Mouse (Mus musculus) forebrain, embryonic 14.5 days (tissue): ENCODE data around the gene Tbata. TPM values are rescaled to one million over a fixed set of nuclear protein-coding genes. Genes with fewer than 3 reads are reported as not detected.
A peak's percentile ranks its signal among the peaks of the same experiment; 100 is the strongest.

ENCODE experiments used
- ATAC-seq: fragments of 200-750 bp; cut with Nextera tagmentation; 2 replicates; pipeline ENCODE4 v1.8.0; 2017; ENCODE audit warnings: mild to moderate bottlenecking, moderate library complexity
- DNase-seq: peaks from one replicate; pipeline ENCODE4 v3.0.0-alpha.2; 2015; ENCODE audit warnings: low spot score
- H3K27ac ChIP-seq: fragments of 300-500 bp; sonication (generic); 2 replicates; pipeline ENCODE4 v1.5.1; 2014; ENCODE audit warnings: low read depth, mild to moderate bottlenecking, control low read depth, low read length, moderate library complexity
- H3K27me3 ChIP-seq: fragments of 300-500 bp; sonication (generic); replicated peaks from 2 replicates; pipeline ENCODE4 v1.6.1; 2014; ENCODE audit warnings: low read length, control low read depth, mixed read lengths; ENCODE audit not compliant: control insufficient read depth, insufficient read depth
- H3K36me3 ChIP-seq: fragments of 300-500 bp; sonication (generic); 2 replicates; pipeline ENCODE4 v1.6.1; 2014; ENCODE audit warnings: low read length, control low read depth; ENCODE audit not compliant: control insufficient read depth, insufficient read depth
- H3K4me1 ChIP-seq: fragments of 300-500 bp; sonication (generic); 2 replicates; pipeline ENCODE4 v1.6.1; 2014; ENCODE audit warnings: antibody characterized with exemption, low read length, control low read depth; ENCODE audit not compliant: control insufficient read depth, insufficient read depth
- H3K4me2 ChIP-seq: fragments of 300-500 bp; sonication (generic); 2 replicates; pipeline ENCODE4 v1.6.1; 2014; ENCODE audit warnings: mild to moderate bottlenecking, control low read depth, low read length
- H3K4me3 ChIP-seq: fragments of 300-500 bp; sonication (generic); 2 replicates; pipeline ENCODE4 v1.5.1; 2014; ENCODE audit warnings: low read depth, low read length, control low read depth
- H3K9ac ChIP-seq: fragments of 300-500 bp; sonication (generic); 2 replicates; pipeline ENCODE4 v1.6.1; 2014; ENCODE audit warnings: mild to moderate bottlenecking, low read length, control low read depth, moderate library complexity
- H3K9me3 ChIP-seq: fragments of 300-500 bp; sonication (generic); replicated peaks from 2 replicates; pipeline ENCODE4 v1.6.1; 2016; ENCODE audit warnings: low read length, control low read depth, mixed read lengths; ENCODE audit not compliant: control insufficient read depth
- WGBS: fragments of 180-500 bp; shearing (Covaris S2); extraction: QIAGEN DNeasy Blood & Tissue Kit; methylation state at CpG from one replicate; pipeline ENCODE4 v1.1.7; 2014; 5-methylcytosine and 5-hydroxymethylcytosine counted together
- polyA plus RNA-seq: library from polyadenylated mRNA; unstranded; fragments of >200 nt; fragmentation: Nextera tagmentation; extraction: Ambion mirVana; gene quantifications from 2 replicates; pipeline ENCODE4 v1.2.1, GENCODE M21; 2014

Gene Tbata
- polyA plus RNA-seq, 1 experiment from 2014 or later, result 2.5 TPM

DNA sequence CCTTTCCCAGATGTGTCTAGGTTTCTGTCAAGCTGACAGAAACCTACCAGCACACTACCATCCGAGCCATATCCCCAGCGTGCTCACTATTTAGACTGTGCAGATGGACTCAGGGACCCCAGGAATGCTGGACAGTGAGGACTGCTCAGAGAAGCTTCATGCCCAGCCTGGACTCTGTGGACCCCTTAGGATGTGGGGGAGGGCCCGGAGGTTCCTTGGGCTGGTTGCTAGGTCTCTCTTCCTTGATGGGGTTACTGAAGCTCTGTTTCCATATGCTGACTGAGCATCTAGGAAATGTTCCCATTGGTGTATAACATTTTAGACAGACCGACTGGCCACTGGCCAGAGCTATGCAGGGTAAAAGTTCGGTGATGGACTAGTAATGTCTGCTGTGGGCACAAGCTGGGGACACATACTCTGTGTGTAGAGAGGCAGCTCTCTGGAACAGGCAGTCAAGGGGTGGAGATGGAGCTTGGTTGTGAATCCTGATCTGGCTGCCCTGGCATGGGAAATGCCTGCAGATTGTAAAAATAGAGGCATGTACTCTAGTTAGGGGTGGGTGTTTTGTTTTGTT is 24.1 kb downstream of the Tbata start:
- no peaks in the 10 kb centered on the region for H3K36me3 ChIP-seq
- H3K4me1 ChIP-seq, result no peaks in the 10 kb centered on the region
- no peak for DNase-seq
- WGBS, result 87% methylated on average over 5 of the region's 5 CpGs
- no peaks in the 10 kb centered on the region for H3K27me3 ChIP-seq
- no peaks in the 10 kb centered on the region for H3K9me3 ChIP-seq
- H3K27ac ChIP-seq, result no peak overlapping the region
- no peak overlapping the region for H3K9ac ChIP-seq
- no peak for ATAC-seq
- H3K4me2 ChIP-seq, result no peak overlapping the region
- no peak overlapping the region for H3K4me3 ChIP-seq

DNA sequence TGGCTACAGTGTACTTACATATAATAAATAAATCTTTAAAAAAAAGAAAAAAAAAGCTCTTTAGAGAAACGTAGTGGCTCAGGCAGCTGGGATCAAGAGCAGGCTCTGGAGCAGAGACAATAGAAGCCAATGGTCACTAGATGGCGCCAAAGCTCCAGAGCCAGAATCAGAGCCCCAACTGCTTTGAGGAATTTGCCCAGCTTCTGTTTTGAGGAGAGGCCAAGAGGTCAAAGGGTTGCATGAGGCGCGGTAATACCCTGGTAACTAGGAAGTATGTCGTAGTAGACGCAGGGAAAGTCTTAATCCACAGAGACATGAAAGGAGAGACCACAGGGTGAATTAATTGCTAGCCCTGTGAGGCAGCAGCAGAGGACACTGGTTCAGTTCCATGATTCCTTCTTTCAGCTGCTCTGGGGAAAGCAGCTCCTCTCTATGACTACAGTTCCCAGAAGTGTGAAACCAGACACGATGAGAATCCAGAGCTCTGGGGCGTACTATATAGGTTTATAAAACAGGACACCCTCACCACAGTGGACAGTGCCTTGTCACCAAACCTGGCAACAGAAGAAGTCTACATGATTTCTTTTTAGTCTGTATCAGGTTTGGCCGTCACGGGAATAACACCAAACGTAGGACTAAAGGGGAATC is 27.9 kb downstream of the Tbata start:
- Histone ChIP-seq H3K36me3 (no peaks in the 10 kb centered on the region), H3K4me3 (no peak overlapping the region), H3K27ac (no peak overlapping the region), H3K9me3 (no peaks in the 10 kb centered on the region), H3K4me1 (no peaks in the 10 kb centered on the region), H3K4me2 (no peak overlapping the region), H3K27me3 (no peaks in the 10 kb centered on the region), H3K9ac (no peak overlapping the region)
- ATAC-seq (peak; percentile 46), DNase-seq (peak; percentile 86)
- WGBS, result 23% methylated on average over 11 of the region's 11 CpGs

DNA sequence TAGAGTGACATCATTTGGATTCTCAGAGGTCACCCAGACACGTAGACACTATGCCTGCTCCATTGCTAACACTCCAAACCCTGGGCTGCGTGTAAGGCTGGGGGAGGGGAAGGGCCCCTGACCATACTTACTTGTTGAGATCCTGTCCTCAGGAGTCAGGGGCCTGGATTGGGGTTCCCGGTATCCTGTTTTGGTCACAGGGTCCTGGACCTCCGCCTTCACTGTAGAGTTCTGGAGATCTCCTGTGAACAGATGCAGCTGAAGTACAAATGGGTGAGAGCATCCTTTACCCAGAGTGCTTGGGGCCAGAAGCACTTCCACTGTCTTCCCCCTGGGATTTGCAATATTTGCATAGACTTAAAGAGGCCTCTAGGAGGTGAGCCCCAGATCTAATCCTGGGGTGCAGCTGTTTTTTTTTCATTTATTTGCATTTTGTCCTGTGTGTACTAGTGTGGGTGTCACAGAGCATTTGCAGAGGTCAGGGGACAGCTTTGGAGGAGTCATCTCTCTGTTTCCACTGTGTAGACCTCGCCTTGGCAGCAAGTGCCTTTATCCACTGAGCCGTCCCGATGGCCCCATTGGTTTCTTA is 28.6 kb downstream of the Tbata start:
- no peak overlapping the region for H3K9ac ChIP-seq
- H3K27me3 ChIP-seq, result no peaks in the 10 kb centered on the region
- H3K9me3 ChIP-seq, result no peaks in the 10 kb centered on the region
- H3K27ac ChIP-seq, result no peak overlapping the region
- no peaks in the 10 kb centered on the region for H3K4me1 ChIP-seq
- H3K36me3 ChIP-seq, result no peaks in the 10 kb centered on the region
- no peak overlapping the region for H3K4me3 ChIP-seq
- H3K4me2 ChIP-seq, result no peak overlapping the region
- ATAC-seq (peak; percentile 15; the same call in 1 of the 2 replicates), DNase-seq (no peak)
- WGBS, result 63% methylated on average over 7 of the region's 7 CpGs

- Histone ChIP-seq H3K9me3 (no peaks in the 10 kb centered on the region), H3K4me3 (no peak overlapping the region), H3K27me3 (no peaks in the 10 kb centered on the region), H3K4me2 (no peak overlapping the region), H3K4me1 (no peaks in the 10 kb centered on the region), H3K9ac (no peak overlapping the region), H3K36me3 (no peaks in the 10 kb centered on the region), H3K27ac (no peak overlapping the region)
- DNase-seq (no peak), ATAC-seq (no peak)
- WGBS, result 39% methylated on average over 9 of the region's 9 CpGs
Observed at GRCm38 (mm10) chr10:61200998-61201397, 29.2 kb downstream of the Tbata start.

DNA sequence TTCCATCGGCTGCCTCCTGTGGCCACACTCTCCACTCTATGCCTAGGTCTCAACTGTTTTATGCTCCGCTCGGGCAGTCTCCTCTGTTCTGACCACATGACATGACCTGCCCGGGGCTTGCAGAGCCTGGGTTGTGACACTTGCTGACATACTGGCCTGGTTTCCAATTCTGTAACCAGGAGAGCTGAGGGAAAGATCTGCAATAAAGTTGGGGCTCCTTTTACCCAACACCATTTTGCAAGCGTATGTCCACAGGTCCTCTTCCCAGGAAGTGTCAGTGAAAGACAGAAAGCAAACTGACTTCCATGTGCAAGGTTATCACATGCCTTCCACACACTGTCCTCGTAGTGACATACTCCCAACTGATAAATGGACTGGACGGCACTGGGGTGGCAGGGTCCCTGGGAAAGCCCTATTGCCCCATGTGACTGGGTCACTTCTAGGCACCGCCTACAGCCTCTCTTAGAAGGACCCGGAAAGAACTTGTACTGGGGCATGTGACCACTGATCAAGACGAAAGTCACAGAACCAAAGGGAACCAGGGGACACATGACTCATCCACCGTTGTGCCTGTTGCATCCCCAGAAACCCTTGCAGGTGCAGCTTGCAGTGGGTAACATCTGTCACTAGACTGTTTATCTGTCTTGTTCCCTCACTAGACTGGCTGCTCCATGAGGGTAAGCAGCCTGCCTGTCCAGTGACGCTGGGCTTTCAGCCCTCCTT is 30.0 kb downstream of the Tbata start:
- H3K27ac ChIP-seq, result no peak overlapping the region
- 88% methylated on average over 12 of the region's 12 CpGs for WGBS
- H3K9ac ChIP-seq, result no peak overlapping the region
- no peaks in the 10 kb centered on the region for H3K9me3 ChIP-seq
- H3K4me3 ChIP-seq, result no peak overlapping the region
- no peaks in the 10 kb centered on the region for H3K36me3 ChIP-seq
- DNase-seq (no peak), ATAC-seq (no peak)
- H3K4me2 ChIP-seq, result no peak overlapping the region
- H3K27me3 ChIP-seq, result no peaks in the 10 kb centered on the region
- H3K4me1 ChIP-seq, result no peaks in the 10 kb centered on the region

DNA sequence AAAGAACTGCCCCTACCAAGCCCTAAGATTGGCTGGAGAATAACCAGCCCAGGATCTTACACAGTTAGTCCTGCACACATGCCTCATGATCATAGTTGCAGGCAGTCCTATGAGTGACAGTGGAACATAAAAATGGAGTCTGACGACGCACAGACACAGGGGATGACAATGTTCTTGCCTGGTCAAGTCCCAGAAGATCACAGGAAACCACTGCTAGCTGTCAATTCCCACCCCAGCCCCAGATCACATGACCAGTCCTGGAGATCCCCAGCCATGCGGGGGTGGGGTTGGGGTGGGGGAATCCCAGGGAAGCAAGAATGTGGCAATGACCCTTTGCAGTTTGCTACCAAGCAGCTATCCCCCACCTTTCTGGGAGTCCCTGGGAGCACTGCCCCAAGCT is 32.2 kb downstream of the Tbata start:
- H3K4me2 ChIP-seq, result no peak overlapping the region
- H3K9me3 ChIP-seq, result no peaks in the 10 kb centered on the region
- H3K27me3 ChIP-seq, result no peaks in the 10 kb centered on the region
- no peak for DNase-seq
- H3K27ac ChIP-seq, result no peak overlapping the region
- ATAC-seq, result no peak
- no peak overlapping the region for H3K4me3 ChIP-seq
- no peaks in the 10 kb centered on the region for H3K36me3 ChIP-seq
- WGBS, result 79% methylated on average over 3 of the region's 3 CpGs
- H3K4me1 ChIP-seq, result no peaks in the 10 kb centered on the region
- no peak overlapping the region for H3K9ac ChIP-seq

- no peaks in the 10 kb centered on the region for H3K27me3 ChIP-seq
- H3K36me3 ChIP-seq, result no peaks in the 10 kb centered on the region
- ATAC-seq (no peak), DNase-seq (no peak)
- 87% methylated on average over 9 of the region's 9 CpGs for WGBS
- H3K9ac ChIP-seq, result no peak overlapping the region
- H3K4me1 ChIP-seq, result no peaks in the 10 kb centered on the region
- no peaks in the 10 kb centered on the region for H3K9me3 ChIP-seq
- H3K27ac ChIP-seq, result no peak overlapping the region
- H3K4me3 ChIP-seq, result no peak overlapping the region
- no peak overlapping the region for H3K4me2 ChIP-seq
Observed at GRCm38 (mm10) chr10:61208114-61208684, 36.4 kb downstream of the Tbata start.

DNA sequence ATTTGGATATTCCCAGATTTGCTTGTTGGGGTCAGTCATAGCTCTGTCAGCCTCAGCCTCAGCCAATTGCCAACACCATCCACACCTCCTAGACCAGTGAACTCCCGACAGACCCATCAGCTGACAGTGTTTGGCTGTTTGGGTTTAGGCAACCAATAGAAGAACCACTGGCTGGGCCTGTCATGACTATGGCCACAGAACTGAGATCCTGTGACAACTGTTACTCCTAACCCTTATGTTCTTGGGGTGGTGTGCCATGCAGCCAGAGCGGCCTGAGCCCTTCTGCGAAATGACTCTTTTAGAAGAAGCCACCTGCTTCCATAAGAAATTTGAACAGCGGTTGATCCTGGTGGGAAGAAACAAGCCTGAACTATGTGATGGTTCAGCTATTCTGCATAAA is 39.4 kb downstream of the Tbata start:
- DNase-seq (no peak), ATAC-seq (no peak)
- Histone ChIP-seq H3K27ac (no peak overlapping the region), H3K4me1 (no peaks in the 10 kb centered on the region), H3K4me3 (no peak overlapping the region), H3K4me2 (no peak overlapping the region), H3K27me3 (no peaks in the 10 kb centered on the region), H3K36me3 (no peaks in the 10 kb centered on the region), H3K9ac (no peak overlapping the region), H3K9me3 (no peaks in the 10 kb centered on the region)
- WGBS, result 79% methylated on average over 4 of the region's 4 CpGs
